Mouse (Mus musculus) MEL (cell line): Measurements from ENCODE around the gene Tmem79.
"Not testable (repeated sequence)": the region's sequence is repeated elsewhere in the genome, so short reads cannot be mapped to it uniquely, and the experiment has no call there.

Experiments
- BHLHE40 ChIP-seq: IDR thresholded peaks from 2 replicates; pipeline ENCODE4 v1.6.1; 2012; ENCODE audit warnings: low read depth, mild to moderate bottlenecking, inconsistent platforms, low read length, improper control_type of control experiment, borderline replicate concordance
- CTCF ChIP-seq, 3 experiments: IDR thresholded peaks in 2 of 3; conservative IDR thresholded peaks in 1 of 3; 2 replicates each; pipeline ENCODE4 v1.5.1; 2011 to 2012; ENCODE audit warnings: low read length in 3 of 3, low read depth in 2 of 3, mild to moderate bottlenecking in 2 of 3, improper control_type of control experiment in 1 of 3, inconsistent platforms in 1 of 3, mixed read lengths in 1 of 3, moderate library complexity in 1 of 3; ENCODE audit not compliant: control insufficient read depth in 1 of 3, insufficient read depth in 1 of 3, poor library complexity in 1 of 3, severe bottlenecking in 1 of 3
- E2F4 ChIP-seq: IDR thresholded peaks from 2 replicates; pipeline ENCODE4 v1.6.1; 2011; ENCODE audit warnings: low read depth, low read length, improper control_type of control experiment, borderline replicate concordance
- EP300 ChIP-seq, 2 experiments: IDR thresholded peaks; 2 replicates each; pipeline ENCODE4 v1.6.1; 2011; ENCODE audit warnings: improper control_type of control experiment in 2 of 2, low read length in 2 of 2, low read depth in 1 of 2, mild to moderate bottlenecking in 1 of 2
- JUND ChIP-seq: IDR thresholded peaks from 2 replicates; pipeline ENCODE4 v1.6.1; 2011; ENCODE audit warnings: low read depth, mild to moderate bottlenecking, improper control_type of control experiment, low read length
- MEF2A ChIP-seq: IDR thresholded peaks from 2 replicates; pipeline ENCODE4 v1.6.1; 2014; ENCODE audit warnings: low read depth, mild to moderate bottlenecking, inconsistent platforms, low read length, improper control_type of control experiment; ENCODE audit not compliant: poor library complexity, insufficient replicate concordance, severe bottlenecking; ENCODE audit errors: extremely low read depth
- MXI1 ChIP-seq: IDR thresholded peaks from 2 replicates; pipeline ENCODE4 v1.6.1; 2011; ENCODE audit warnings: mild to moderate bottlenecking, low read depth, low read length, improper control_type of control experiment
- MYC ChIP-seq: IDR thresholded peaks from 2 replicates; pipeline ENCODE4 v1.6.1; 2011; ENCODE audit warnings: low read depth, mild to moderate bottlenecking, low read length, improper control_type of control experiment, moderate library complexity
- NRF1 ChIP-seq: IDR thresholded peaks from 2 replicates; pipeline ENCODE4 v1.6.1; 2014; ENCODE audit warnings: low read depth, mild to moderate bottlenecking, inconsistent platforms, low read length, improper control_type of control experiment, moderate library complexity; ENCODE audit not compliant: poor library complexity, insufficient read depth, severe bottlenecking
- POLR2A ChIP-seq, 2 experiments: IDR thresholded peaks; 2 replicates each; pipeline ENCODE4 v1.6.1; 2011 to 2012; ENCODE audit warnings: low read length in 2 of 2, mild to moderate bottlenecking in 2 of 2, control low read depth in 1 of 2, improper control_type of control experiment in 1 of 2, low read depth in 1 of 2, moderate library complexity in 1 of 2; ENCODE audit not compliant: control insufficient read depth in 1 of 2, insufficient read depth in 1 of 2, poor library complexity in 1 of 2
- POLR2AphosphoS2 ChIP-seq: IDR thresholded peaks from 2 replicates; pipeline ENCODE4 v1.6.1; 2011; ENCODE audit warnings: low read length, improper control_type of control experiment
- POLR2AphosphoS5 ChIP-seq: IDR thresholded peaks from 2 replicates; pipeline ENCODE4 v1.6.1; 2012; ENCODE audit warnings: low read depth, borderline replicate concordance, mild to moderate bottlenecking, inconsistent platforms, low read length, moderate library complexity, mixed read lengths
- TAL1 ChIP-seq: IDR thresholded peaks from 2 replicates; pipeline ENCODE4 v1.6.1; 2012; ENCODE audit warnings: mild to moderate bottlenecking, inconsistent platforms, low read length, moderate library complexity, mixed read lengths
- USF2 ChIP-seq, 2 experiments: IDR thresholded peaks; 2 replicates each; pipeline ENCODE4 v1.6.1; 2011 to 2012; ENCODE audit warnings: improper control_type of control experiment in 2 of 2, low read length in 2 of 2, borderline replicate concordance in 1 of 2, inconsistent platforms in 1 of 2, low read depth in 1 of 2, mild to moderate bottlenecking in 1 of 2; ENCODE audit not compliant: insufficient read depth in 1 of 2

- not testable (repeated sequence) for TF ChIP-seq POLR2A (IDR thresholded peaks at IDR 0.05; ENCODE audit: control insufficient read depth in 1 of 2, insufficient read depth in 1 of 2, low read depth in 1 of 2, low read length in 2 of 2, poor library complexity in 1 of 2); MEF2A; EP300 (IDR thresholded peaks at IDR 0.05; ENCODE audit: low read depth in 1 of 2, low read length in 2 of 2); CTCF (IDR thresholded peaks at IDR 0.05 in 2 of 3, conservative IDR thresholded peaks at IDR 0.05 in 1 of 3; ENCODE audit: control insufficient read depth in 1 of 3, insufficient read depth in 1 of 3, low read depth in 2 of 3, low read length in 3 of 3, poor library complexity in 1 of 3, severe bottlenecking in 1 of 3); BHLHE40; NRF1; JUND; MYC; MXI1; USF2 (IDR thresholded peaks at IDR 0.05; ENCODE audit: borderline replicate concordance in 1 of 2, insufficient read depth in 1 of 2, low read depth in 1 of 2, low read length in 2 of 2); POLR2AphosphoS2; TAL1; E2F4; POLR2AphosphoS5
These were observed 40.7 kb upstream of the Tmem79 start for GRCm38 (mm10) chr3:88376644-88377043.
